Mouse (Mus musculus) forebrain, embryonic 10.5 days (tissue): ENCODE results near the gene Tspan15. TPM values are rescaled to one million over a fixed set of nuclear protein-coding genes. Genes with fewer than 3 reads are reported as not detected.

ENCODE experiments used
- DNase-seq: peaks from one replicate; pipeline ENCODE4 v3.0.0-alpha.2; 2017; ENCODE audit warnings: low spot score; ENCODE audit errors: extremely low spot score
- H3K27ac ChIP-seq: fragments of 300-500 bp; sonication (generic); 2 replicates; pipeline ENCODE4 v1.5.1; 2016; ENCODE audit warnings: mild to moderate bottlenecking
- H3K27me3 ChIP-seq: fragments of 300-500 bp; sonication (generic); 2 replicates; pipeline ENCODE4 v1.6.1; 2016; ENCODE audit warnings: mild to moderate bottlenecking; ENCODE audit not compliant: poor library complexity, severe bottlenecking
- H3K36me3 ChIP-seq: fragments of 300-500 bp; sonication (generic); replicated peaks from 2 replicates; pipeline ENCODE4 v1.6.1; 2016; ENCODE audit warnings: mild to moderate bottlenecking, moderate library complexity
- H3K4me1 ChIP-seq: fragments of 300-500 bp; sonication (generic); 2 replicates; pipeline ENCODE4 v1.6.1; 2016
- H3K4me3 ChIP-seq: fragments of 300-500 bp; sonication (generic); 2 replicates; pipeline ENCODE4 v1.5.1; 2016; ENCODE audit warnings: mild to moderate bottlenecking, moderate library complexity
- H3K9me3 ChIP-seq: fragments of 300-500 bp; sonication (generic); 2 replicates; pipeline ENCODE4 v1.6.1; 2016; ENCODE audit warnings: mild to moderate bottlenecking, moderate library complexity
- WGBS: fragments of 180-500 bp; shearing (Covaris S2); methylation state at CpG from one replicate; pipeline ENCODE4 v1.1.7; 2016; 5-methylcytosine and 5-hydroxymethylcytosine counted together
- polyA plus RNA-seq: library from polyadenylated mRNA; unstranded; fragments of >200 nt; fragmentation: Nextera tagmentation; extraction: Ambion mirVana; gene quantifications from 2 replicates; pipeline ENCODE4 v1.2.1, GENCODE M21; 2016

The Tspan15 gene
- polyA plus RNA-seq, 1 experiment from 2014 or later, result 20.3 TPM

DNA sequence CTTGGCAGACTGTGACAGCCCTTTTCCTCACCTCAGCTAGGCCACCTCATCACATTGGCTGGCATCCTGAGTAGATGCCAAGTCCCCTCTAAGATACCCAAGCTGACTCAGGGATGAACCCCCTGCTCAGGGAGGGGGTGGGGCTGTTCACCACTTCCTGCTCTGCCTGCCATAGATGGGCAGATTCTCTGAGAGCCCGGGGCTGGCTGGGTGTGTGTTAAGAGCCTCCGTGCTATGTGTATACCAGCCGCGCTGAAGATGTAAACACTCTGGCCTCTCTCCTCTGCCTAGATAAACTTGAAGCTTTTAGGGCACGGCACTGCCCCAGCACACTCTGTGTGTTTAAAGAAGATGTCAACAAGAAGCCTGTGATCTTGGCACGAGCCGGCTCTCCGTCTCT lies 16.8 kb upstream of the Tspan15 start:
- no peak overlapping the region for H3K27ac ChIP-seq
- no peaks in the 10 kb centered on the region; the same call in 1 of the 2 replicates for H3K9me3 ChIP-seq
- 85% methylated on average over 8 of the region's 8 CpGs for WGBS

DNA sequence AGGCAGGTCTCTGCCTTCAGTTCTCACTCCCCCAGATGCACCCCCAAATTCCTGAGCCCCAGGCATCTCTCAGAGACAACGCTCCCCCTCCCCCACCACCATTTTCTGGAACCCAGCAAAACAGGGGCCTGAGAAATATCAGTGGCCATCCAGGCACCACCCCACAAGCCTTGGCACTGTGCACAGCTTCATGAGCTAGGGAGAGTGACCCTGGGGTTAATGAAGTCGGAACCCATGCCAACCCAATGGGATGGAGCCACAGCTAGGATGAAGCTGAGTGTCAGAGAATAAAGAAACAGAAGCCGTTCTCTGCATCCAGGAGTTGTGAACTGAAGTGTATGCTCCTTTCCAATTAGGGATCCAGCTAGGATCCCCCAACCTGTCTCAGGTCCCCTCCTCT lies 16.1 kb upstream of the Tspan15 start:
- Histone ChIP-seq H3K4me1 (peaks cover 8% of the 10 kb centered on the region), H3K36me3 (no peaks in the 10 kb centered on the region), H3K27ac (no peak overlapping the region), H3K4me3 (no peak overlapping the region), H3K27me3 (peaks cover 4% of the 10 kb centered on the region), H3K9me3 (no peaks in the 10 kb centered on the region; the same call in 1 of the 2 replicates)
- WGBS, result 68% methylated on average over 3 of the region's 3 CpGs
- no peak for DNase-seq

More for the DNA sequence above, 16.8 kb upstream of the Tspan15 start:
- no peak for DNase-seq
- Histone ChIP-seq H3K4me3 (no peak overlapping the region), H3K27me3 (no peaks in the 10 kb centered on the region), H3K36me3 (no peaks in the 10 kb centered on the region), H3K4me1 (peaks cover 8% of the 10 kb centered on the region)

DNA sequence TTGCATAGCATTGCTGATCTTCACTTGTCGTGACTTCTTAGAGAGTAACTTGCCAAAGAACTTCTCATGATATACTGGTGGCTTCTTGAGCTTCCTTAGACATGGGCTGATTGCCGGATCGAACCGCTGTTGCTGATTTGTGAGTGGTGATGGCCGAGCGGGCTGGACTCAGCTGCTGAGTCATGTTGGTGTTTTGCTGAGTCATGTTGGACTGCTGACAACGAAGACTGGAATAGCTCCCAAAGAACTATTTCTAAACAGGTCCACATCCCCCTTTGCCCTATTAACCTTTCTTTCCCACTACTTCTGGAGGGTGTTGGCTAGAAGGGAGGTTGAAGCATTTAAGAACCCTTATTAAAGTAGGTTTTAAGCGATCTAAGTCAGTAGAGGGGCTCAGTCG lies 13.0 kb upstream of the Tspan15 start:
- Histone ChIP-seq H3K36me3 (no peaks in the 10 kb centered on the region), H3K4me3 (no peak overlapping the region), H3K4me1 (peaks cover 8% of the 10 kb centered on the region), H3K27me3 (peaks cover 4% of the 10 kb centered on the region), H3K27ac (no peak overlapping the region), H3K9me3 (no peaks in the 10 kb centered on the region; the same call in 1 of the 2 replicates)
- 93% methylated on average over 9 of the region's 9 CpGs for WGBS
- DNase-seq, result no peak

DNA sequence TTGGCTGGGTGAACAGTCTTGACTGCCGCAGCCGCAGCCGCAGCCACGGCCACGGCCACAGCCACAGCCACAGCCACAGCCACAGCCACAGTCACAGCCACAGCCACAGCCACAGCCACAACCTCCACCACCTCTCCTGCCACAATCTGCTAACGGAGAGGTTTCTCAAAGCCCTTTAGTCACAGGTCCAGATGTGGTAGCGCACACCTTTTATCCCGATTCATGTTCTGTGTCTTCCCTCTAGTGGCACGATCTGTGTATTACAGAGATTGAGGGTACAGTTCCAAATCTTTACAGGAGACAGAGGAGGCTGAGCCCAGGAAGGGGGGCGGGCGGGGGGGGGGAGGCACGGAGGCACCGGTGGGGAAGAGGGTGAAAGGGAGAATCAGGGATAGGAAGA lies 11.8 kb upstream of the Tspan15 start:
- peak; percentile 32 for DNase-seq
- no peaks in the 10 kb centered on the region for H3K36me3 ChIP-seq
- peaks cover 8% of the 10 kb centered on the region for H3K4me1 ChIP-seq
- no peak overlapping the region for H3K27ac ChIP-seq
- H3K9me3 ChIP-seq, result no peaks in the 10 kb centered on the region; the same call in 1 of the 2 replicates
- H3K4me3 ChIP-seq, result no peak overlapping the region
- peaks cover 4% of the 10 kb centered on the region for H3K27me3 ChIP-seq
- 53% methylated on average over 13 of the region's 13 CpGs for WGBS

DNA sequence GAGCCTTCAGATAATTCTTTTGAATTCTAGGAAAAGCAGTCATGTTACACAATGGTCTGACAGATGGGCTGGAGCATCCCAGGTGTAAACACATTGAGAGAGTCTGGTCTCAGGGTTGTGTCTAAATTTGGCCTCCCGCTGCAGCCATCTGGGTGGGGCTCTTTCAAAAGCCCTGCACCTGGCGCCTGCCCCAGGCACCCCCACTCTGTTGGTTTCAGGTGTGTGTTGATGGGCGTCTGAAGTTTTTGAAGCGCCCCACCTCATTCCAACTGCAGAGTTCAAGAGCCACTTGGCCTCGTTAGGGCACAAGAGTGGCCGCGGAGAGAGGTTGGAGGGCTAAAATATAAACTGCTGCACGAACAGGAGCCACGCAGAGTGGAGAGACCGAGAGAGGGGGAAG lies 11.3 kb upstream of the Tspan15 start:
- H3K27ac ChIP-seq, result no peak overlapping the region
- no peak overlapping the region for H3K4me3 ChIP-seq
- 87% methylated on average over 10 of the region's 10 CpGs for WGBS
- no peaks in the 10 kb centered on the region; the same call in 1 of the 2 replicates for H3K9me3 ChIP-seq
- no peaks in the 10 kb centered on the region for H3K36me3 ChIP-seq
- H3K4me1 ChIP-seq, result peaks cover 5% of the 10 kb centered on the region
- peaks cover 4% of the 10 kb centered on the region for H3K27me3 ChIP-seq
- DNase-seq, result no peak

DNA sequence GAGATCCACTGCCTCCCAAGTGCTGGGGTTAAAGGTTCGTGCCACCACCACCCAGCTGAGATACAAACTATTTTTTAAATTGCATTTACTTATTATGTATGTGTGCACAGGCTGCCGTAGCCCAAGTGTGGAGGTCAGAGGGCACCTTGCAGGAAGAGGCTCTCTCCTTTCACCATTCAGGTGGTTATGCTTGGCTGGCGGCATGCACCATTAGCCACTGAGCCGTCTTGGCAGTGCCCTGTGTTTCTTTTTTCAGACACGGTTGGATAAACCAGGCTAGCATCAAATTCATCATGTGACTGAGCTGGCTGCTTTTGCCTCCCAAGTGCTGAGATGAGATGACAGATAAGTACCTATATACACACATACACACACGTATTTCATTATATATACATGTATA lies 8.2 kb upstream of the Tspan15 start:
- 74% methylated on average over 6 of the region's 6 CpGs for WGBS
- no peaks in the 10 kb centered on the region for H3K4me1 ChIP-seq

DNA sequence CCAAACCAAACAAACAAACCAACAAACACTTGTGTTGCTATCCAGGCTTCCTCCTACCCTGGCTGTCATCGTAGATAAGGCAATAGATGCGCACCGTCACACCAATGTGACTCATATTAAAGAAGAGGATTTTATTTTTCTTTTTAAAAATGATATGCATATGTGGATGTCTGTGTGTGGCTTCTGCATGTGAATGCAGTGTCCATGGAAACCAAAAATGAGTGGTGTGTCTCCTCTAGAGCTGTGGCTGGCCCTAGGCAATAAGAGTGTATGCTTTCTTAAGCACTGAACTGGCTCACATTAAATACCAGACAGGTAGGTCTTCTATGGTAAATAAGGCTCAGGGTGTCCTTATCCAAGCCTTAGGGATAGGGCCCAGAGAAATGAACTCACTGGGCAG lies 7.6 kb upstream of the Tspan15 start:
- WGBS, result 95% methylated on average over 3 of the region's 3 CpGs

More for the DNA sequence above, 8.2 kb upstream of the Tspan15 start:
- H3K27me3 ChIP-seq, result peaks cover 4% of the 10 kb centered on the region
- H3K36me3 ChIP-seq, result no peaks in the 10 kb centered on the region
- H3K9me3 ChIP-seq, result no peaks in the 10 kb centered on the region; the same call in 1 of the 2 replicates
- no peak overlapping the region for H3K4me3 ChIP-seq
- H3K27ac ChIP-seq, result no peak overlapping the region
- no peak for DNase-seq

DNA sequence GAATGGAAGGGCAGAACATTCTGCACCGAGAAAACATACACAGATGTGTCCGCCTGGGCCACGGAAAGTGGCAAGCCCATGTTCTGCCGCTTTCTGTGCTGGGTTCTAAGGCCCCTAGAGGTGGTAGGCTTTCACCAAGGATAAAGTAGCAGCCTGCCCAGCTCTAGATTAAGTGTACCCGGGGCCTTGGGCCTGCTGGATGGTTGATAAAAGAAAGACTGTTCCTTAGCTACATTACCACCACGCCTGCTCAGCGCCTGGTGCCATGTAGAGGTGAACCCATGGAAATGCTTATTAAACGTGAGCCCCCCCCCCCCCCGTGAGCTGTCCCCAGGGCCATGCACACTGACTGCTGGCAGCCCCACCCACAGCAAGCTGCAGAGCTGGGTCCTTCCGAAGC lies 6.2 kb upstream of the Tspan15 start:
- H3K4me1 ChIP-seq, result no peaks in the 10 kb centered on the region
- H3K27ac ChIP-seq, result no peak overlapping the region
- H3K27me3 ChIP-seq, result peaks cover 12% of the 10 kb centered on the region
- no peak for DNase-seq
- no peak overlapping the region for H3K4me3 ChIP-seq
- 88% methylated on average over 10 of the region's 10 CpGs for WGBS
- H3K9me3 ChIP-seq, result no peaks in the 10 kb centered on the region
- H3K36me3 ChIP-seq, result no peaks in the 10 kb centered on the region

More for the DNA sequence above, 7.6 kb upstream of the Tspan15 start:
- Histone ChIP-seq H3K36me3 (no peaks in the 10 kb centered on the region), H3K4me1 (no peaks in the 10 kb centered on the region), H3K27me3 (peaks cover 4% of the 10 kb centered on the region), H3K27ac (no peak overlapping the region), H3K9me3 (no peaks in the 10 kb centered on the region), H3K4me3 (no peak overlapping the region)
- DNase-seq, result no peak

DNA sequence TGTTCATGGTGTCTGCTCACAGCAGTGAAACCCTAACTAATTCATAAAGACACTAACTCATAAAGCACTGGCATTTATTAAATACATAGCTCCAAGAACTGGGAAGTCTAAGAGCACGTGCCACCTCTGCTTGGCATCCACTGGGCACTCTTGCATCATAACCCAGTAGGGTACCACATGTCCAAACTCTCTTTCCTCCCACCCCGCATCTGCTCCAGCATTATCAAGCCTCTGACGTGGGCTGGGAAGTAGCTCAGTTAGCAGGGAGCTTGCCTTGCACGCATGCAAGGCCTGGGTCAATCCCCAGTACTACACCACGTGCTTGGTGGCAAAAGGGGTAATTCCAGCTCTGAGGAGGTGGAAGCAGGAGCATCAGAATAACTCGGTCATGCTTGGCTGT lies 5.1 kb upstream of the Tspan15 start:
- H3K36me3 ChIP-seq, result no peaks in the 10 kb centered on the region
- H3K4me3 ChIP-seq, result no peak overlapping the region
- H3K27me3 ChIP-seq, result peaks cover 19% of the 10 kb centered on the region
- no peak overlapping the region for H3K27ac ChIP-seq
- 84% methylated on average over 6 of the region's 6 CpGs for WGBS
- DNase-seq, result no peak
- H3K9me3 ChIP-seq, result no peaks in the 10 kb centered on the region
- H3K4me1 ChIP-seq, result peaks cover 10% of the 10 kb centered on the region

DNA sequence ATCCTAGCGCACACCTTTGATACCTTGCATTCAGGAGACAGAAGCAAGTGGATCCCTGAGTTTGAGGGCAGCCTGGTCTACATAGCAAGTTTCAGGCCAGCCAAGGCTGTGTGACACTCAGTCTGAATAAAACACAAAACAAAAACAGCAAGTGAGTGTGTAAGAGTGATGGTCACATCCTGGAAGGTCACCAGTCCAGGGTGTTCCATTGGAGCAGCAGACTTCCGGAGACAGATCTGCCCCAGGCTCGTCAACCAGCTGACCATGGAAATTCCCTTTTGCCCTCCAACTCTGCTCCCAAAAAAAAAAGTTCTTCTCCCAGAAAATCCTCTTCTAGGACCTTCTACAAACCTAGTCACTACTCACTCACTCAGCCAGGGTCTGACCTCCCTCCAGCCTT lies 760 bp upstream of the Tspan15 start:
- Histone ChIP-seq H3K27me3 (peaks cover 40% of the 10 kb centered on the region), H3K36me3 (no peaks in the 10 kb centered on the region), H3K4me1 (peaks cover 21% of the 10 kb centered on the region), H3K4me3 (peak overlapping the region; percentile 80; the same call in 1 of the 2 replicates), H3K27ac (no peak overlapping the region), H3K9me3 (no peaks in the 10 kb centered on the region)
- no peak for DNase-seq
- 67% methylated on average over 3 of the region's 3 CpGs for WGBS

DNA sequence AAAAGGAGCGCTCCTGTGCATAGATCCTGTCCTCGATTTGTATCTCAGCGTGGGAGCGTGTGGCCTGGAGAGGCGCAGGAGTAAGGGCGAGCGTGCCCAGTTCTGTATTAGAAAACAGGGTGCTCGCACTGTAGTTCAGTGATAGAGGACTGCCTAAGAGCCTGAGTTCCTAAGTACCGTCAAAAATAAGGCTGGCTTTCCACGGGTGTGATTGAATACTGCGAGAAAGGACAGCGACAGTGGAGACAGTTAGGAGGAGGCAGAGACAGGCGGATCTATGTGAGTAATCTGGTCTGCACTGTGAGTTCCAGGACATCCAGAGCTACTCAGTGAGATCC lies 313 bp upstream of the Tspan15 start:
- Histone ChIP-seq H3K4me3 (peak overlapping the region; percentile 80), H3K27me3 (peaks cover 40% of the 10 kb centered on the region)
- 4% methylated on average over 13 of the region's 13 CpGs for WGBS

DNA sequence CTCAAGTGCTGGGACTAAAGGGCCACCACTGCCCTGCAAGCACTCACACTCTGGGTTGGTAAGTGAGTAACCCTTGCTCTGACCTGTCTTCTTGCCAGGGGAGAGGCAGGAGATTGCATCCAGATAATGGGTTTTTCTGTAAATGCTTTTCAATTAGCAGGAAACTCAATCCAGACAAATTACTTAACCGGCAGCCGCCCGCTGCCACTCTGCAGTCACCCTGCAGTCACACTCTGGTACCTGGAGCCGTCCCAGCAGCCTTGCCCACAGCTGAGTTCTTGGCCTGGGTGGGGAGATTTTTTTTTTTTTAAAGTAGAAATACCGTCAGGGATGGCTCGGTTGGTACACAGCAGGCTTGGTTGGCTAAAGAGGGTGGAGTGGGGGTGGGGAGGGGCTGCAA lies 2.9 kb downstream of the Tspan15 start:
- Histone ChIP-seq H3K27ac (no peak overlapping the region), H3K36me3 (no peaks in the 10 kb centered on the region), H3K4me1 (peaks cover 38% of the 10 kb centered on the region), H3K9me3 (no peaks in the 10 kb centered on the region), H3K4me3 (no peak overlapping the region), H3K27me3 (peaks cover 37% of the 10 kb centered on the region)
- WGBS, result 72% methylated on average over 6 of the region's 6 CpGs
- DNase-seq, result no peak

More for the DNA sequence above, 313 bp upstream of the Tspan15 start:
- H3K9me3 ChIP-seq, result no peaks in the 10 kb centered on the region
- H3K36me3 ChIP-seq, result no peaks in the 10 kb centered on the region
- DNase-seq, result no peak
- peak overlapping the region; percentile 87 for H3K27ac ChIP-seq
- peaks cover 23% of the 10 kb centered on the region for H3K4me1 ChIP-seq

DNA sequence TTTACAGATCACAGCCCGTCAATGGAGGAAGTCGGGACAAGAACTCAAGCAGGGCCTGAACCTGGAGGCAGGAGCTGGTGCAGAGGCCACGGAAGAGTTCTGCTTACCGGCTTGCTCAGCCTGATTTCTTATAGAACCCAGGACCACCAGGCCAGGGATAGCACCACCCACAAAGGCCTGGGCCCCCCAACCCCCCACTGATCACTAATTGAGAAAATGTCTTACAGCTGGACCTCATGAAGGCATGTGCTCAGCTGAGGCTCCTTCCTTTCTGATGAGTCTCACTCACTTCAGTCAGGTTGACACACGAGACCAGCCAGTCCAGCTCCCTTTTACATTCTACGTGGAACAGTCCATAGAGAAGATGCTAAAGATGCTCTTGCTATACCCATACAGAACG lies 5.2 kb downstream of the Tspan15 start:
- no peak overlapping the region for H3K27ac ChIP-seq
- H3K27me3 ChIP-seq, result peaks cover 22% of the 10 kb centered on the region
- peaks cover 25% of the 10 kb centered on the region for H3K4me1 ChIP-seq
- DNase-seq, result no peak
- WGBS, result 74% methylated on average over 7 of the region's 7 CpGs
- H3K9me3 ChIP-seq, result no peaks in the 10 kb centered on the region
- no peak overlapping the region for H3K4me3 ChIP-seq
- H3K36me3 ChIP-seq, result no peaks in the 10 kb centered on the region

DNA sequence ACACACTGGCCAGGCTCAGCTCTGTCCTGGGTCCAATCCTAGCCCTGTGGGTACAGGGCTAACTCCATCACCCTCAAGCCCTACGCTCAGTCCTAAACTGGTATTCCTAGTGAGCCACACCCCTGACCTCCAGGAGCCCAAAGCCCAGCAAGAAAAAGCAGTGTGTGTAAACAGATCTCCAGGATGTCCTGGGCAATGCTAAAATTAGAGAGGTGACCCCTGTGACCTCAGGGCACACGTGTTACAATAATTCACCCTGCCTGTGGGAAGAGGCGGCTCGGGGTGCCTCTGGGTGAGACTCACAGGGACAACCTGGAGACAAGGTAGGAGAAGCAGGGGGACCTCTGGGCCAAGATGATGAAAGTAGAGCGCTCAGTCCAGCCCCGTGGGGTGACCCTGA lies 6.8 kb downstream of the Tspan15 start:
- Histone ChIP-seq H3K9me3 (no peaks in the 10 kb centered on the region), H3K27ac (no peak overlapping the region), H3K36me3 (no peaks in the 10 kb centered on the region), H3K4me3 (no peak overlapping the region), H3K4me1 (peaks cover 17% of the 10 kb centered on the region), H3K27me3 (peaks cover 11% of the 10 kb centered on the region)
- 67% methylated on average over 6 of the region's 6 CpGs for WGBS
- DNase-seq, result no peak
